Mouse (Mus musculus) Patski (cell line): ENCODE measurements around the gene Rgl2. TPM values are rescaled to one million over a fixed set of nuclear protein-coding genes. Genes with fewer than 3 reads are reported as not detected.
A peak's percentile ranks its signal among the peaks of the same experiment; 100 is the strongest.

Experiments
- ATAC-seq: fragments of 100-300 bp; one replicate; pipeline ENCODE4 v1.8.0; 2021
- CTCF ChIA-PET: fragments of 350-600 bp; sonication (Branson Sonifier 250); formaldehyde crosslinking; loops from one replicate; lab custom pipeline; 2022; ENCODE audit warnings: inconsistent platforms; lab: Charles Lee
- POLR2A ChIA-PET: fragments of 350-600 bp; sonication (Branson Sonifier 250); formaldehyde crosslinking; loops from one replicate; lab custom pipeline; 2022; ENCODE audit warnings: antibody characterized with exemption, inconsistent platforms; lab: Charles Lee
- DNase-seq: peaks from one replicate; pipeline ENCODE4 v3.0.0-alpha.2; 2011; ENCODE audit warnings: low read depth, low spot score
- H3K27me3 ChIP-seq: fragments of 371-371 bp; one replicate; pipeline ENCODE4 v1.5.1; 2021
- CTCF ChIP-seq: fragments of 100-300 bp; IDR thresholded peaks from one replicate; pipeline ENCODE4 v1.5.1; 2021
- in situ Hi-C: fragments of 300-500 bp; cut with MboI; formaldehyde crosslinking; loops from 3 replicates; pipeline ENCODE4 v1.11.1; 2018; ENCODE audit warnings: low pct_unique_long_range_greater_than_20kb, mixed read lengths
- polyA plus RNA-seq: library from polyadenylated mRNA; unstranded; gene quantifications from one replicate; pipeline ENCODE4 v1.2.3, GENCODE M21; 2021

Gene Rgl2
- polyA plus RNA-seq, 1 experiment from 2014 or later: 59.6 TPM

GRCm38 (mm10) chr17:33921361-33921760 lies 8.0 kb upstream of the Rgl2 start:
- no peak for TF ChIP-seq CTCF
- DNase-seq (no peak), ATAC-seq (no peak)
- H3K27me3 ChIP-seq: no peaks in the 10 kb centered on the region
- CTCF ChIA-PET: interaction anchor here (0.9 to 3.5 kb wide), 2 partner anchors 13 to 25 kb away, joined by 3 to 13 read pairs; no protein-coding TSS in a partner anchor
- in situ Hi-C loops: no loop called here
- POLR2A ChIA-PET: interaction anchor here (0.6 to 1.0 kb wide), 2 partner anchors 10 to 219 kb away, joined by 3 to 8 read pairs; no protein-coding TSS in a partner anchor

GRCm38 (mm10) chr17:33924577-33925283 lies 4.6 kb upstream of the Rgl2 start:
- ATAC-seq (no peak), DNase-seq (no peak)
- H3K27me3 ChIP-seq: no peaks in the 10 kb centered on the region
- no peak for TF ChIP-seq CTCF
- CTCF ChIA-PET: no interaction called here
- in situ Hi-C loops: no loop called here
- POLR2A ChIA-PET: interaction anchor here (0.7 kb wide), 1 partner anchor 334 kb away, joined by 6 read pairs; no protein-coding TSS in a partner anchor

- TF ChIP-seq CTCF: no peak
- ChIA-PET POLR2A (interaction anchor here (0.7 to 1.2 kb wide), 2 partner anchors 17 to 333 kb away, joined by 3 to 6 read pairs; no protein-coding TSS in a partner anchor), CTCF (interaction anchor here (1.2 to 1.4 kb wide), 2 partner anchors 28 to 31 kb away, joined by 3 to 4 read pairs; no protein-coding TSS in a partner anchor)
- H3K27me3 ChIP-seq: no peaks in the 10 kb centered on the region
- in situ Hi-C loops: no loop called here
- no peak for ATAC-seq
- no peak for DNase-seq
Measured at GRCm38 (mm10) chr17:33925406-33926116, 3.8 kb upstream of the Rgl2 start.

- CTCF ChIA-PET: interaction anchor here (1.0 to 1.4 kb wide), 4 partner anchors 11 to 32 kb away, joined by 3 to 5 read pairs (median 4); partner anchors contain the start of genes Tapbp and Zbtb22
- DNase-seq (no peak), ATAC-seq (no peak)
- in situ Hi-C loops: no loop called here
- no peak for TF ChIP-seq CTCF
- no peaks in the 10 kb centered on the region for H3K27me3 ChIP-seq
- POLR2A ChIA-PET: interaction anchor here (1.2 kb wide), 1 partner anchor 18 kb away, joined by 3 read pairs; no protein-coding TSS in a partner anchor
Measured at GRCm38 (mm10) chr17:33926207-33926932, 3.0 kb upstream of the Rgl2 start.

GRCm38 (mm10) chr17:33928251-33928947 lies 944 bp upstream of the Rgl2 start:
- no peaks in the 10 kb centered on the region for H3K27me3 ChIP-seq
- ChIA-PET CTCF (interaction anchor here (0.9 kb wide), 1 partner anchor 30 kb away, joined by 3 read pairs; no protein-coding TSS in a partner anchor), POLR2A (no interaction called here)
- in situ Hi-C loops: no loop called here
- TF ChIP-seq CTCF: no peak
- ATAC-seq (no peak), DNase-seq (no peak)

GRCm38 (mm10) chr17:33930280-33931158 lies 1.2 kb downstream of the Rgl2 start:
- ATAC-seq (peak; percentile 44), DNase-seq (no peak)
- H3K27me3 ChIP-seq: no peaks in the 10 kb centered on the region
- TF ChIP-seq CTCF: no peak
- CTCF ChIA-PET: interaction anchor here (1.5 kb wide), 1 partner anchor 10 kb away, joined by 5 read pairs; the partner anchor contains the start of genes Pfdn6 and Wdr46
- POLR2A ChIA-PET: interaction anchor here (0.6 to 1.6 kb wide), 6 partner anchors 9 to 93 kb away, joined by 3 to 8 read pairs (median 4); partner anchors contain the start of gene Wdr46
- in situ Hi-C loops: no loop called here

GRCm38 (mm10) chr17:33931159-33931866 lies 2.0 kb downstream of the Rgl2 start:
- no peaks in the 10 kb centered on the region for H3K27me3 ChIP-seq
- ChIA-PET POLR2A (interaction anchor here (0.8 to 1.6 kb wide), 4 partner anchors 9 to 92 kb away, joined by 3 to 8 read pairs (median 4); partner anchors contain the start of gene Wdr46), CTCF (interaction anchor here (1.5 kb wide), 1 partner anchor 9 kb away, joined by 5 read pairs; the partner anchor contains the start of genes Pfdn6 and Wdr46)
- in situ Hi-C loops: no loop called here
- DNase-seq (no peak), ATAC-seq (no peak)
- TF ChIP-seq CTCF: no peak

GRCm38 (mm10) chr17:33931947-33932346 lies 2.6 kb downstream of the Rgl2 start:
- ChIA-PET CTCF (no interaction called here), POLR2A (interaction anchor here (0.9 kb wide), 1 partner anchor 92 kb away, joined by 4 read pairs; no protein-coding TSS in a partner anchor)
- in situ Hi-C loops: no loop called here
- no peak for TF ChIP-seq CTCF
- DNase-seq: no peak
- no peak for ATAC-seq
- no peaks in the 10 kb centered on the region for H3K27me3 ChIP-seq
